Mouse (Mus musculus) bone marrow, adult 2 months (tissue): ENCODE results near the gene Steap3.

Experiments
- CTCF ChIP-seq: fragments of 200-500 bp; IDR thresholded peaks from 2 replicates; pipeline ENCODE4 v1.5.1; 2011; ENCODE audit warnings: low read length, control low read depth; ENCODE audit not compliant: control insufficient read depth, insufficient read depth
- POLR2A ChIP-seq: fragments of 200-500 bp; IDR thresholded peaks from 2 replicates; pipeline ENCODE4 v1.6.1; 2011; ENCODE audit warnings: low read depth, mild to moderate bottlenecking, control low read depth, low read length, borderline replicate concordance; ENCODE audit not compliant: control insufficient read depth

- no peak for TF ChIP-seq POLR2A
- TF ChIP-seq CTCF: no peak
Observed at GRCm38 (mm10) chr1:120250586-120250985, 21.9 kb downstream of the Steap3 start.
